Mouse (Mus musculus) kidney, adult 2 months (tissue): ENCODE measurements at regions not wholly inside any gene's neighbourhood (a gene's known extent, or its start where the extent isn't known, plus 50 kb on each side); places are given as distances from the start of the nearest gene placed in this dataset.

Experiments used
- CTCF ChIP-seq: fragments of 200-500 bp; conservative IDR thresholded peaks from 2 replicates; pipeline ENCODE4 v1.5.1; 2011; ENCODE audit warnings: low read depth, mild to moderate bottlenecking, control low read depth, low read length, moderate library complexity, mixed read lengths; ENCODE audit not compliant: insufficient read depth, insufficient read length
- POLR2A ChIP-seq: fragments of 200-500 bp; IDR thresholded peaks from one replicate; pipeline ENCODE4 v1.6.1; 2011; ENCODE audit warnings: low read depth, low read length, control low read depth

- no peak for TF ChIP-seq CTCF
- TF ChIP-seq POLR2A, result no peak
Measured at GRCm38 (mm10) chr9:118255751-118256266, 105.8 kb upstream of the Cmc1 start.
